ENCODE assay signal across 10 mouse cellular contexts in the genomic region with DNA sequence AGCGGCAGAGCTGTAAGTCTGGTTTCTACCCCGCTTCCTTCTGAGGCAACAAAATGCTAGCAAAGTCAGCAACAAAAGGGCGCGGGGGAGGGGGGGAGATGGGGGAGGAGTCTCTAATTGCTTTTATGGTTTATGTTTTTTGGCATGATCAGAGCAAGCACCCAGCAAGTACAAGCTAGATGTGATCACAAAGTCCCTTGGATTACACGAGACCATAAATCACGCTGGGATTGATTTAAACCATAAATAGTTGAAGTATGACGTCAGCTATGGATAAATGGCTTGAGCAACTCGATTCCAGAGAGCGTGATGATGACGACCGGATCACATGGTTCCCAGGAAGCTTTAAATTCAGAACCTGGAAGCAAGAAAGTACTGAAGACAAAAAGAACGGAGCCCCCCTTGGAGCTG. TPM values are rescaled to one million over a fixed set of nuclear protein-coding genes. Genes with fewer than 3 reads are reported as not detected.
DNase-seq lines count a peak whose midpoint lies in the region; ATAC-seq and TF ChIP-seq lines count a peak whose summit lies in the region.
"Had no signal": no experiment of that assay in that cellular context is flagged by ENCODE, and none has a peak within 500 bp of the region (broad histone marks: within the 10 kb centered on the region; RNA-seq: fewer than 3 reads in every experiment).

No protein-coding gene starts in this region.

- WGBS in lung, embryonic 14.5 days = 23% methylated on average over 12 of the region's 12 CpGs
- WGBS in forebrain, embryonic 10.5 days = 40% methylated on average over 12 of the region's 12 CpGs
- 27% methylated on average over 12 of the region's 12 CpGs for WGBS in limb, embryonic 12.5 days
- 23% methylated on average over 12 of the region's 12 CpGs for WGBS in stomach, embryonic 15.5 days

- no peak overlapping the region for H3K9ac ChIP-seq in lung, embryonic 14.5 days
- no peak overlapping the region for H3K9ac ChIP-seq in limb, embryonic 12.5 days (replicated peaks)
- H3K9ac ChIP-seq in stomach, embryonic 15.5 days = no peak overlapping the region

- no peak overlapping the region for H3K27ac ChIP-seq in lung, embryonic 14.5 days (ENCODE audit: low read depth)
- H3K27ac ChIP-seq in forebrain, embryonic 10.5 days = no peak overlapping the region
- H3K27ac ChIP-seq in limb, embryonic 12.5 days = no peak overlapping the region
- no peak overlapping the region for H3K27ac ChIP-seq in stomach, embryonic 15.5 days

- H3K9me3 ChIP-seq in lung, embryonic 14.5 days (ENCODE audit: low read depth, low read length) = no peaks in the 10 kb centered on the region
- H3K9me3 ChIP-seq in forebrain, embryonic 10.5 days = no peaks in the 10 kb centered on the region
- no peaks in the 10 kb centered on the region for H3K9me3 ChIP-seq in limb, embryonic 12.5 days
- no peaks in the 10 kb centered on the region for H3K9me3 ChIP-seq in stomach, embryonic 15.5 days

- no peak for ATAC-seq in lung, embryonic 14.5 days (ENCODE audit: insufficient read depth)
- no peak for ATAC-seq in limb, embryonic 12.5 days (ENCODE audit: insufficient number of reproducible peaks, insufficient read depth, low FRiP score, low TSS enrichment, low read depth)
- no peak for ATAC-seq in stomach, embryonic 15.5 days (ENCODE audit: insufficient read depth, low FRiP score, low read depth)
- ATAC-seq: Patski had no signal

- H3K4me1 ChIP-seq in lung, embryonic 14.5 days (ENCODE audit: insufficient read depth) = no peaks in the 10 kb centered on the region
- peaks cover 27% of the 10 kb centered on the region for H3K4me1 ChIP-seq in forebrain, embryonic 10.5 days
- peaks cover 8% of the 10 kb centered on the region; the same call in 1 of the 2 replicates for H3K4me1 ChIP-seq in limb, embryonic 12.5 days (replicated peaks)
- peaks cover 10% of the 10 kb centered on the region for H3K4me1 ChIP-seq in stomach, embryonic 15.5 days

- H3K27me3 ChIP-seq in lung, embryonic 14.5 days (ENCODE audit: insufficient read depth, low read length) = no peaks in the 10 kb centered on the region
- peaks cover 56% of the 10 kb centered on the region for H3K27me3 ChIP-seq in forebrain, embryonic 10.5 days (ENCODE audit: poor library complexity, severe bottlenecking)
- H3K27me3 ChIP-seq in limb, embryonic 12.5 days = peaks cover 47% of the 10 kb centered on the region
- peaks cover 7% of the 10 kb centered on the region for H3K27me3 ChIP-seq in stomach, embryonic 15.5 days (replicated peaks)
- H3K27me3 ChIP-seq: Patski had no signal

- peak; percentile 57 for DNase-seq in lung, embryonic 14.5 days
- DNase-seq in lung, postnatal 14 days = no peak
- no peak for DNase-seq in forebrain, embryonic 10.5 days (ENCODE audit: extremely low spot score, low spot score)
- no peak for DNase-seq in adrenal gland, postnatal 4 days (ENCODE audit: low spot score in 2 of 2)
- DNase-seq in testis, postnatal 10 days (ENCODE audit: low spot score) = no peak
- DNase-seq in urinary bladder, postnatal 36 days (ENCODE audit: low spot score in 2 of 2) = no peak
- DNase-seq: cerebellum, postnatal 10 days had no signal

- peak overlapping the region; percentile 55 for H3K4me2 ChIP-seq in lung, embryonic 14.5 days
- H3K4me2 ChIP-seq in limb, embryonic 12.5 days = peak overlapping the region; percentile 47
- H3K4me2 ChIP-seq in stomach, embryonic 15.5 days = peak overlapping the region; percentile 43

- no peaks in the 10 kb centered on the region for H3K36me3 ChIP-seq in lung, embryonic 14.5 days (ENCODE audit: insufficient read depth)
- no peaks in the 10 kb centered on the region for H3K36me3 ChIP-seq in forebrain, embryonic 10.5 days (replicated peaks)
- H3K36me3 ChIP-seq in limb, embryonic 12.5 days = no peaks in the 10 kb centered on the region
- no peaks in the 10 kb centered on the region for H3K36me3 ChIP-seq in stomach, embryonic 15.5 days

- TF ChIP-seq CTCF in lung, embryonic 14.5 days (IDR thresholded peaks at IDR 0.05; ENCODE audit: low read depth) = no peak

- H3K4me3 ChIP-seq in lung, embryonic 14.5 days (ENCODE audit: low read depth, low read length) = peak overlapping the region; percentile 25
- peak overlapping the region; percentile 42 for H3K4me3 ChIP-seq in forebrain, embryonic 10.5 days
- peak overlapping the region; percentile 16 for H3K4me3 ChIP-seq in limb, embryonic 12.5 days (replicated peaks)
- H3K4me3 ChIP-seq in stomach, embryonic 15.5 days (replicated peaks) = peak overlapping the region; percentile 19; the same call in 1 of the 2 replicates

RNA-seq across cellular contexts. Expression of a gene that starts 22.9 kb away (rescaled TPM):
- 12.3 and 12.9 TPM in 2 replicates for polyA plus RNA-seq in lung, embryonic 14.5 days (2014; fragmentation: Nextera tagmentation; extraction: Ambion mirVana)
- polyA plus RNA-seq in forebrain, embryonic 10.5 days (2016; fragmentation: Nextera tagmentation; extraction: Ambion mirVana) = 5.9 and 6.0 TPM in 2 replicates
- 7.3 and 8.9 TPM in 2 replicates for polyA plus RNA-seq in limb, embryonic 12.5 days (2016; fragmentation: Nextera tagmentation; extraction: Ambion mirVana)
- polyA plus RNA-seq in stomach, embryonic 15.5 days (2015; fragmentation: Nextera tagmentation; extraction: Ambion mirVana) = 8.9 and 9.6 TPM in 2 replicates
- total RNA-seq in adrenal gland, postnatal 4 days (2021) = 10 to 100 TPM; 43.6 to 50.6 TPM
